Mouse (Mus musculus): ENCODE measurements around the gene Lcn10.

- TF ChIP-seq ZNF384 (IDR thresholded peaks at IDR 0.05; ENCODE audit: low read depth, low read length) (no peak), CHD2 (IDR thresholded peaks at IDR 0.05; ENCODE audit: low read depth, low read length) (no peak), MAFK (IDR thresholded peaks at IDR 0.05; ENCODE audit: insufficient read depth, low read depth, low read length) (no peak), HCFC1 (IDR thresholded peaks at IDR 0.05; ENCODE audit: borderline replicate concordance, insufficient read depth, low read length) (no peak)
Observed at GRCm38 (mm10) chr2:25676486-25676885, 6.0 kb upstream of the Lcn10 start, which contains the start of gene Lcn6.

Data from ES-E14 (cell line).